ENCODE assay signal across 33 mouse cellular contexts in the genomic region with DNA sequence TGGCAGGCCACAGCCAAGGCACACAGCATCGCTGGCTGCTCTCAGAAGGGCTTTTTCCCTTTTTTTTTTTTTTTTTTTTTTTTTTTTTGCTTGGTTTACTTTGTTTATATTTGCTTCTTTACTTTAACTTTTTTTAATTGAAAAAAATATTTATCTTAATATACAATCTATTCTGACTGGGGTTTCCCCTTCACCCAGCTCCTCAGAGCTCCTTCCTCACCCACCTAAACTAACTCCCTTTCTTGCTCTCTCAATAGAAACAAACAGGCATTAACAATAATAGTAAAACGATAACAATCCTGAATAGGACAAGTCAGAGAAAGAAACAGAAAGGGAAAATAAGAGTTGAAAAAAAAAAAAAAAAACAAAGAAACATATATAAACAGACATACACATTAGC.
"Had no signal": no experiment of that assay in that cellular context is flagged by ENCODE, and none has a peak within 500 bp of the region (broad histone marks: within the 10 kb centered on the region; RNA-seq: fewer than 3 reads in every experiment).

No protein-coding gene starts in this region.

- H3K4me3 ChIP-seq: heart, embryonic 12.5 days; heart, embryonic 13.5 days; heart, embryonic 15.5 days; hindbrain, embryonic 10.5 days; hindbrain, embryonic 12.5 days; hindbrain, embryonic 13.5 days; hindbrain, embryonic 15.5 days; intestine, embryonic 15.5 days; kidney, embryonic 15.5 days; layer of hippocampus, adult 2 months; left cerebral cortex, adult 2 months had no signal

- H3K4me1 ChIP-seq: heart, embryonic 12.5 days; heart, embryonic 13.5 days; heart, embryonic 15.5 days; hindbrain, embryonic 10.5 days; hindbrain, embryonic 12.5 days; hindbrain, embryonic 13.5 days; hindbrain, embryonic 15.5 days; intestine, embryonic 15.5 days; kidney, embryonic 15.5 days had no signal

- H3K9ac ChIP-seq: heart, embryonic 12.5 days; heart, embryonic 13.5 days; heart, embryonic 15.5 days; hindbrain, embryonic 12.5 days; hindbrain, embryonic 13.5 days; hindbrain, embryonic 15.5 days; intestine, embryonic 15.5 days; kidney, embryonic 15.5 days had no signal

- H3K9me3 ChIP-seq: heart, embryonic 12.5 days; heart, embryonic 13.5 days; heart, embryonic 15.5 days; hindbrain, embryonic 10.5 days; hindbrain, embryonic 12.5 days; hindbrain, embryonic 13.5 days; hindbrain, embryonic 15.5 days; intestine, embryonic 15.5 days; kidney, embryonic 15.5 days had no signal

- H3K27ac ChIP-seq: heart, embryonic 13.5 days; heart, embryonic 15.5 days; hindbrain, embryonic 10.5 days; hindbrain, embryonic 12.5 days; hindbrain, embryonic 13.5 days; hindbrain, embryonic 15.5 days; hindbrain, postnatal 0 days; intestine, embryonic 15.5 days; kidney, embryonic 15.5 days; kidney, postnatal 0 days; layer of hippocampus, adult 2 months; left cerebral cortex, adult 2 months had no signal

- H3K27me3 ChIP-seq: heart, embryonic 12.5 days; heart, embryonic 13.5 days; heart, embryonic 15.5 days; hindbrain, embryonic 12.5 days; hindbrain, embryonic 13.5 days; hindbrain, embryonic 15.5 days; intestine, embryonic 15.5 days; kidney, embryonic 15.5 days had no signal

- ATAC-seq: hindbrain, embryonic 16.5 days; hindbrain, postnatal 0 days; intestine, embryonic 15.5 days; intestine, embryonic 16.5 days; intestine, postnatal 0 days had no signal

- H3K4me2 ChIP-seq: heart, embryonic 11.5 days; heart, embryonic 12.5 days; heart, embryonic 13.5 days; heart, embryonic 15.5 days; hindbrain, embryonic 12.5 days; hindbrain, embryonic 13.5 days; hindbrain, embryonic 15.5 days; intestine, embryonic 15.5 days; kidney, embryonic 15.5 days had no signal

- DNase-seq: heart, postnatal 10 days; heart, postnatal 14 days; heart, postnatal 36 days; heart, postnatal 4 days; kidney, adult 11 months; kidney, adult 18-20 months; kidney, adult 2 months; kidney, adult 8-10 months; kidney, adult 9 months; kidney, postnatal 10 days; kidney, postnatal 14 days; kidney, postnatal 25 days; kidney, postnatal 36 days; kidney, postnatal 4 days; layer of hippocampus, adult 9-11 months; layer of hippocampus, postnatal 36 days had no signal
